Mouse (Mus musculus) regulatory T cell (primary cell): ENCODE measurements around the gene Nap1l4.

Source experiments
- in situ Hi-C: fragments of 300-600 bp; cut with MboI, MseI; formaldehyde crosslinking; loops from one replicate; pipeline ENCODE4 v1.15.1; 2025; ENCODE audit warnings: high pct_unique_total_duplicates

Nap1l4 gene

DNA sequence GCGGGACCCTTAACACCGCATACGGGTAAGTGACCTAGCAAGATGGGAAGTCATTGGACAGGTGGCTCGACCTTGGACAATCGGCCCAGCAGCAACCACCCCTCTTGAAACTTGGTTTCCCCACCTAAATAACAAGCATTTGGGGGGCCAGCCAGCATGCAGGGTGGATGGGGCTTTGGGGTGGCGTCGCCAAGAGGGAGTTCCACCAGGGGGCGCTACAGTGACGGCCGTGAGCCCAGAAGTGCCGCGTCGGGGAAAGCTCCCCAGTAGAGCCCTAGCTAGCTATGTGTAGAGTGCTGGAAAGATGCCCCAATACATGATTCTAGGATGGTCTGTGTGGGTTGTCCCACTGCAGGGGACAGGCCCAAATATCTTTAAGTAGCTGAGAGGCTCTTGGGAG, 68.4 kb downstream of the Nap1l4 start:
- in situ Hi-C loops, result no loop called here

- in situ Hi-C loops, result no loop called here
Observed at GRCm38 (mm10) chr7:143477800-143478199, 71.1 kb downstream of the Nap1l4 start.

- in situ Hi-C loops, result no loop called here
Observed at GRCm38 (mm10) chr7:143476702-143477335, 72.1 kb downstream of the Nap1l4 start.

DNA sequence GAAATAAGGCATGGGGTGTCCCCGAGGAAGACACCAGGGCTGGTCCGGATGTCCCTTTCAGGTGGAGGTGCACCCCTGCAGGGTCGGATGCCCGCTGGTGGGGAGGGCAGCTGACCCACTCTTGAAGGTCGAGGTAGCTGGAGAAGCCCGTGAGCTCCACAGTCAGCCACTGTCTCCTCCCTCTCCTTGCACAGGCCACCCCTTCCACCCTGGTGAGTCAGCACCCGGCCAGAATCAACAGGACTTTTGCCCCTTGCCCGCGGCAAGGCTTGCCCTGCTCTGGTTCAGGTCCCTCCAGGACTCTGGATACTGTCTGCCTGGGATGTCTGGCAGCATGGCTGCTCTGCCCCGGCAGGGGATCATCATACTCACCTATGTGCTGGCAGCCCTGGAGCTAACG, 73.0 kb downstream of the Nap1l4 start:
- in situ Hi-C loops, result no loop called here

DNA sequence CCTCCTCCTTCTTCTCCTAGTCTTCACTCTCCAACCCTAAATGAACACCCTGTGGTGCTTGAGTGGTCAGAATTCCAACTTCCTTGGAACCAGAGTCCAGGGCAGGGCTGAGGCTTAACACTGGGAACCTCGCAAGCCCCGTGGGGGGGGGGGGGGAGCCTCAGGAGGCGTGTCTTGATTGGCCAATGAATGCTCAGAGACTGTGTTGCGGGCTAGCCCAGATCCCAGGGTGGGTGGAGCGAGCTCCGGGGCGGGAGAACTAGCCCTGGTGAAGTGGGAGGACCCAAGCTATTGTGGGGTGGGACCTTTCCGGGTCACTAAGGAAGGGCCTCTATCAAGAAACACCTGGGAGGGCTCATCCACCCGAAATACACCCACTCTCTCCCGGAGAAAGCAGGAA, 74.1 kb downstream of the Nap1l4 start:
- in situ Hi-C loops, result no loop called here

DNA sequence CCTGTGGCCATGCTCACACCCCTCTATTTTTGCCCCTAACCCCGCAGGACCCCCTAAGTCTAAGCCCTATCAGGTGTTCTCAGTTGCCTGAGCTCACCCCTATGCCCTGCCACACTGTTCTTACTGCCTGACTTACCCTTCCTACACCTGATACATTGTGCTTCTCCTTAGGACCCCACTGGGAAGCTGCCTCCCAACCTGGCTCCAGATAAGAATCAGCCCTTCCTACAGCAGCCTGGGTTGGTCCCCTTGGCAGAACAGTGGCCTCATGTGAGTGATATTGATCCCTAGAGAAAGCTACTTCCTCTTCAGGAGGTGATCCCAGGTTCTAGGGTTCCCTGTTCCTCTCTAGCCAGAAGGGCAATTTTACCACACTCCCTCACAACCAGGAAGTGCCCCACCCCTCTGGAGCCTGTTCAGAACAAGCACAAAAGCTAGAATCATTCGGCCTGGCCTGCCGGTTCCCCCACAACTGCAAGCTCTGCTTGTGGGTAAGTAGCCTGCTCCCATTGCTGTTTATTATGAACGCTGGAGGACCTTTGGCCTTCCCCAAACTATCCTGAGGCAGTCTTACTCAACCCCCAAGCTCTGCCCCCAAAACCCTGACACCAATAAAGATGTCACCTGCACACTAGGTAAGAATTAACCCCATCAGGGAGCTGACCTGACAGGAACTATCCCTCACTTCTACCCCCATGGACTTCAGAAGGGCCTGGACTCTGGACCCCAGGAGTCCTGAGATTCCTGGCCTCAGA, 75.4 kb downstream of the Nap1l4 start, which contains the start of gene Slc22a18:
Gene Slc22a18, plus strand, starts transcription at position 390 of the 755 bp plus-strand sequence.
- in situ Hi-C loops, result no loop called here

GRCm38 (mm10) chr7:143469946-143470345, 79.0 kb downstream of the Nap1l4 start:
- in situ Hi-C loops, result loop anchor here (5.0 kb wide), 1 partner anchor 318 kb away; no protein-coding TSS in a partner anchor

- in situ Hi-C loops, result loop anchor here (5.0 kb wide), 1 partner anchor 315 kb away; no protein-coding TSS in a partner anchor
Observed at GRCm38 (mm10) chr7:143467714-143468113, 81.2 kb downstream of the Nap1l4 start.

- in situ Hi-C loops, result loop anchor here (5.0 kb wide), 1 partner anchor 314 kb away; no protein-coding TSS in a partner anchor
Observed at GRCm38 (mm10) chr7:143466099-143466677, 82.7 kb downstream of the Nap1l4 start.

GRCm38 (mm10) chr7:143464811-143465560, 83.9 kb downstream of the Nap1l4 start:
- in situ Hi-C loops, result loop anchor here (5.0 kb wide), 1 partner anchor 313 kb away; no protein-coding TSS in a partner anchor

DNA sequence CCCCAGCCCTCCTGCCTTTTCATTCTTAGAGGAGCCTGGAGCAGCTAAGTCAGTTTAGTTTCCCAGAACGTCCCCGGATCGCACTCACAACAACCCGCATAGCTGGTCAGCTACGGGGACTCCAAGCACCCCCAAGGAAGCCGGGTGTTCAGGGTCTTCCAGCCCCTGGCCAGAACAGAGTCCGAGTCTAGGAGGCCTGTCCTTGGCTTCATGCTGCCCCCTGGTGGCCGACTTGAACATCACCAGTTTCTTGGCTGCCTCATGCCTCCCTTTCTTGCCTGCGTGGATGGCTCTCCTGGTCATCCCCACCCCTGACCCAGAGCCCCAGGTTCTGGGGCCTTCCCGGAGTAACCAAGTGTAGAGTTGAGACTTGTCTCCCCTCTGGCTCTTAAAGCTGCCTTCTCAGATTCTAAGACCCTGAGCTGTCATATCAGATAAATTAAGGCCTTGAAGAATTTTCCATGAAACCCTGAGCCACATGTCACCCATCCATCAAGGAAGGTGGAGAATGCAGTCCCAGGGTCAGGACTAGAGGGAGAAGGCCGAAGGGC, 85.0 kb downstream of the Nap1l4 start:
- in situ Hi-C loops, result no loop called here
